Mouse (Mus musculus) forebrain, embryonic 12.5 days (tissue): ENCODE data around the gene Sypl2. TPM values are rescaled to one million over a fixed set of nuclear protein-coding genes. Genes with fewer than 3 reads are reported as not detected.
"Not testable (repeated sequence)": the region's sequence is repeated elsewhere in the genome, so short reads cannot be mapped to it uniquely, and the experiment has no call there.

Source experiments
- ATAC-seq: fragments of 200-750 bp; cut with Nextera tagmentation; 2 replicates; pipeline ENCODE4 v1.8.0; 2017; ENCODE audit warnings: moderate TSS enrichment; ENCODE audit not compliant: low FRiP score
- H3K27ac ChIP-seq: fragments of 300-500 bp; sonication (generic); 2 replicates; pipeline ENCODE4 v1.5.1; 2016; ENCODE audit warnings: mild to moderate bottlenecking
- H3K27me3 ChIP-seq: fragments of 300-500 bp; sonication (generic); 2 replicates; pipeline ENCODE4 v1.6.1; 2016; ENCODE audit warnings: mild to moderate bottlenecking
- H3K36me3 ChIP-seq: fragments of 300-500 bp; sonication (generic); replicated peaks from 2 replicates; pipeline ENCODE4 v1.6.1; 2016; ENCODE audit warnings: mild to moderate bottlenecking
- H3K4me1 ChIP-seq: fragments of 300-500 bp; sonication (generic); 2 replicates; pipeline ENCODE4 v1.6.1; 2016
- H3K4me2 ChIP-seq: fragments of 300-500 bp; sonication (generic); 2 replicates; pipeline ENCODE4 v1.6.1; 2016; ENCODE audit warnings: mild to moderate bottlenecking, moderate library complexity
- H3K4me3 ChIP-seq: fragments of 300-500 bp; sonication (generic); replicated peaks from 2 replicates; pipeline ENCODE4 v1.5.1; 2016; ENCODE audit warnings: mild to moderate bottlenecking
- H3K9ac ChIP-seq: fragments of 300-500 bp; sonication (generic); 2 replicates; pipeline ENCODE4 v1.6.1; 2016; ENCODE audit warnings: mild to moderate bottlenecking
- H3K9me3 ChIP-seq: fragments of 300-500 bp; sonication (generic); 2 replicates; pipeline ENCODE4 v1.6.1; 2016
- WGBS: fragments of 180-500 bp; shearing (Covaris S2); methylation state at CpG from one replicate; pipeline ENCODE4 v1.1.7; 2016; 5-methylcytosine and 5-hydroxymethylcytosine counted together
- polyA plus RNA-seq: library from polyadenylated mRNA; unstranded; fragments of >200 nt; fragmentation: Nextera tagmentation; extraction: Ambion mirVana; gene quantifications from 2 replicates; pipeline ENCODE4 v1.2.1, GENCODE M21; 2016

The Sypl2 gene
- polyA plus RNA-seq: 2.6 and 2.8 TPM in 2 replicates

- Histone ChIP-seq H3K27me3 (peaks cover 55% of the 10 kb centered on the region), H3K4me1 (peaks cover 22% of the 10 kb centered on the region), H3K9me3 (no peaks in the 10 kb centered on the region), H3K27ac (no peak within 1 kb of the TSS), H3K36me3 (no peaks in the 10 kb centered on the region), H3K4me3 (peak within 1 kb of the TSS; percentile 49), H3K4me2 (peak within 1 kb of the TSS; percentile 72), H3K9ac (peak within 1 kb of the TSS; percentile 46)
- WGBS: 2% methylated on average over 44 of the region's 44 CpGs
- ATAC-seq: peak; percentile 30; the same call in 1 of the 2 replicates
Observed at GRCm38 (mm10) chr3:108226558-108227350, at the start of gene Sypl2. Gene Sypl2 (minus strand): TSS chr3:108226648.

- no peak for ATAC-seq
- Histone ChIP-seq H3K4me2 (no peak overlapping the region), H3K27me3 (no peaks in the 10 kb centered on the region)
Observed at GRCm38 (mm10) chr3:108259319-108259718, 32.9 kb upstream of the Sypl2 start.

GRCm38 (mm10) chr3:108257831-108258500 lies 31.5 kb upstream of the Sypl2 start:
- no peak for ATAC-seq
- Histone ChIP-seq H3K36me3 (peaks cover 9% of the 10 kb centered on the region), H3K4me3 (peak overlapping the region; percentile 98), H3K9ac (peak overlapping the region; percentile 87), H3K27me3 (no peaks in the 10 kb centered on the region), H3K27ac (no peak overlapping the region), H3K9me3 (no peaks in the 10 kb centered on the region), H3K4me1 (peaks cover 22% of the 10 kb centered on the region), H3K4me2 (peak overlapping the region; percentile 77)
- WGBS: 84% methylated on average over 3 of the region's 3 CpGs

More at GRCm38 (mm10) chr3:108259319-108259718, 32.9 kb upstream of the Sypl2 start:
- 77% methylated on average over 3 of the region's 3 CpGs for WGBS
- Histone ChIP-seq H3K36me3 (peaks cover 14% of the 10 kb centered on the region), H3K4me1 (peaks cover 22% of the 10 kb centered on the region), H3K9me3 (no peaks in the 10 kb centered on the region), H3K4me3 (no peak overlapping the region), H3K27ac (no peak overlapping the region), H3K9ac (no peak overlapping the region)

GRCm38 (mm10) chr3:108256719-108257637 lies 30.5 kb upstream of the Sypl2 start, which contains the start of gene Psma5:
Gene Psma5 (plus strand): TSS chr3:108256926.
- Histone ChIP-seq H3K4me3 (peak within 1 kb of the TSS; percentile 98), H3K4me2 (peak within 1 kb of the TSS; percentile 77), H3K9me3 (no peaks in the 10 kb centered on the region), H3K27me3 (no peaks in the 10 kb centered on the region), H3K27ac (no peak within 1 kb of the TSS), H3K36me3 (peaks cover 2% of the 10 kb centered on the region), H3K4me1 (peaks cover 22% of the 10 kb centered on the region), H3K9ac (peak within 1 kb of the TSS; percentile 87)
- peak; percentile 99 for ATAC-seq
- under 1% methylated on average over 79 of the region's 79 CpGs for WGBS

- no peak for ATAC-seq
- Histone ChIP-seq H3K4me3 (no peak overlapping the region), H3K27me3 (no peaks in the 10 kb centered on the region), H3K27ac (no peak overlapping the region), H3K36me3 (no peaks in the 10 kb centered on the region), H3K9ac (no peak overlapping the region), H3K4me1 (no peaks in the 10 kb centered on the region), H3K9me3 (no peaks in the 10 kb centered on the region), H3K4me2 (no peak overlapping the region)
- WGBS: 84% methylated on average over 2 of the region's 2 CpGs
Observed at GRCm38 (mm10) chr3:108246857-108247256, 20.4 kb upstream of the Sypl2 start.

GRCm38 (mm10) chr3:108241243-108241839 lies 14.9 kb upstream of the Sypl2 start:
- Histone ChIP-seq H3K4me1 (no peaks in the 10 kb centered on the region), H3K9ac (no peak overlapping the region), H3K27ac (no peak overlapping the region), H3K9me3 (no peaks in the 10 kb centered on the region), H3K36me3 (no peaks in the 10 kb centered on the region), H3K4me3 (no peak overlapping the region), H3K4me2 (no peak overlapping the region), H3K27me3 (no peaks in the 10 kb centered on the region)
- ATAC-seq: no peak
- WGBS: 94% methylated on average over 3 of the region's 3 CpGs

GRCm38 (mm10) chr3:108237474-108238102 lies 11.1 kb upstream of the Sypl2 start:
- H3K4me3 ChIP-seq, H3K27ac ChIP-seq, H3K27me3 ChIP-seq, H3K4me1 ChIP-seq, H3K36me3 ChIP-seq, H3K4me2 ChIP-seq, H3K9ac ChIP-seq, H3K9me3 ChIP-seq, ATAC-seq: not testable (repeated sequence)
- 82% methylated on average over 4 of the region's 4 CpGs for WGBS

GRCm38 (mm10) chr3:108231646-108232045 lies 5.2 kb upstream of the Sypl2 start:
- no peaks in the 10 kb centered on the region for H3K36me3 ChIP-seq
- H3K4me1 ChIP-seq: peaks cover 11% of the 10 kb centered on the region
- H3K27ac ChIP-seq: no peak overlapping the region
- no peak overlapping the region for H3K9ac ChIP-seq
- no peaks in the 10 kb centered on the region for H3K9me3 ChIP-seq
- 87% methylated on average over 4 of the region's 4 CpGs for WGBS
- H3K4me2 ChIP-seq: no peak overlapping the region
- no peak overlapping the region for H3K4me3 ChIP-seq
- ATAC-seq: no peak
- peaks cover 12% of the 10 kb centered on the region for H3K27me3 ChIP-seq

GRCm38 (mm10) chr3:108227521-108227920 lies 1.1 kb upstream of the Sypl2 start:
- WGBS: 86% methylated on average over 2 of the region's 2 CpGs
- Histone ChIP-seq H3K27me3 (peaks cover 48% of the 10 kb centered on the region), H3K4me3 (peak overlapping the region; percentile 49), H3K9ac (no peak overlapping the region), H3K4me2 (peak overlapping the region; percentile 72), H3K36me3 (no peaks in the 10 kb centered on the region), H3K27ac (no peak overlapping the region), H3K4me1 (peaks cover 22% of the 10 kb centered on the region), H3K9me3 (no peaks in the 10 kb centered on the region)
- ATAC-seq: no peak

GRCm38 (mm10) chr3:108225711-108226557 lies 514 bp downstream of the Sypl2 start:
- Histone ChIP-seq H3K27ac (no peak overlapping the region), H3K9me3 (no peaks in the 10 kb centered on the region), H3K9ac (peak overlapping the region; percentile 46), H3K27me3 (peaks cover 62% of the 10 kb centered on the region), H3K4me2 (peak overlapping the region; percentile 72), H3K36me3 (no peaks in the 10 kb centered on the region), H3K4me3 (peak overlapping the region; percentile 49), H3K4me1 (peaks cover 22% of the 10 kb centered on the region)
- 3% methylated on average over 67 of the region's 67 CpGs for WGBS
- peak; percentile 49; the same call in 1 of the 2 replicates for ATAC-seq
